Mouse (Mus musculus) midbrain, embryonic 14.5 days (tissue): ENCODE results near the gene Art1. TPM values are rescaled to one million over a fixed set of nuclear protein-coding genes. Genes with fewer than 3 reads are reported as not detected.
A peak's percentile ranks its signal among the peaks of the same experiment; 100 is the strongest.

Source experiments
- ATAC-seq: fragments of 200-750 bp; cut with Nextera tagmentation; 2 replicates; pipeline ENCODE4 v1.8.0; 2017; ENCODE audit warnings: moderate number of reproducible peaks, moderate library complexity; ENCODE audit not compliant: low FRiP score, low TSS enrichment
- DNase-seq: peaks from one replicate; pipeline ENCODE4 v3.0.0-alpha.2; 2015
- H3K27ac ChIP-seq: fragments of 300-500 bp; sonication (generic); replicated peaks from 2 replicates; pipeline ENCODE4 v1.5.1; 2014; ENCODE audit warnings: mild to moderate bottlenecking, low read depth, low read length, moderate library complexity
- H3K27me3 ChIP-seq: fragments of 300-500 bp; sonication (generic); 2 replicates; pipeline ENCODE4 v1.6.1; 2014; ENCODE audit warnings: low read length, control low read depth, mixed read lengths; ENCODE audit not compliant: control insufficient read depth, insufficient read depth
- H3K36me3 ChIP-seq: fragments of 300-500 bp; sonication (generic); 2 replicates; pipeline ENCODE4 v1.6.1; 2014; ENCODE audit warnings: low read length, control low read depth; ENCODE audit not compliant: control insufficient read depth, insufficient read depth
- H3K4me1 ChIP-seq: fragments of 300-500 bp; sonication (generic); 2 replicates; pipeline ENCODE4 v1.6.1; 2014; ENCODE audit warnings: mild to moderate bottlenecking, antibody characterized with exemption, low read length, control low read depth; ENCODE audit not compliant: control insufficient read depth, insufficient read depth
- H3K4me2 ChIP-seq: fragments of 300-500 bp; sonication (generic); 2 replicates; pipeline ENCODE4 v1.6.1; 2014; ENCODE audit warnings: mild to moderate bottlenecking, low read length, moderate library complexity
- H3K4me3 ChIP-seq: fragments of 300-500 bp; sonication (generic); replicated peaks from 2 replicates; pipeline ENCODE4 v1.5.1; 2014; ENCODE audit warnings: low read depth, low read length
- H3K9ac ChIP-seq: fragments of 300-500 bp; sonication (generic); replicated peaks from 2 replicates; pipeline ENCODE4 v1.6.1; 2014; ENCODE audit warnings: mild to moderate bottlenecking, low read length, moderate library complexity
- H3K9me3 ChIP-seq: fragments of 300-500 bp; sonication (generic); 2 replicates; pipeline ENCODE4 v1.6.1; 2016; ENCODE audit warnings: low read length, control low read depth, mixed read lengths; ENCODE audit not compliant: control insufficient read depth
- WGBS: fragments of 180-500 bp; shearing (Covaris S2); extraction: QIAGEN DNeasy Blood & Tissue Kit; methylation state at CpG from one replicate; pipeline ENCODE4 v1.1.7; 2014; 5-methylcytosine and 5-hydroxymethylcytosine counted together
- polyA plus RNA-seq: library from polyadenylated mRNA; unstranded; fragments of >200 nt; fragmentation: Nextera tagmentation; extraction: Ambion mirVana; gene quantifications from 2 replicates; pipeline ENCODE4 v1.2.1, GENCODE M21; 2014

Gene Art1
- polyA plus RNA-seq, 1 experiment from 2014 or later = 0.39 TPM

DNA sequence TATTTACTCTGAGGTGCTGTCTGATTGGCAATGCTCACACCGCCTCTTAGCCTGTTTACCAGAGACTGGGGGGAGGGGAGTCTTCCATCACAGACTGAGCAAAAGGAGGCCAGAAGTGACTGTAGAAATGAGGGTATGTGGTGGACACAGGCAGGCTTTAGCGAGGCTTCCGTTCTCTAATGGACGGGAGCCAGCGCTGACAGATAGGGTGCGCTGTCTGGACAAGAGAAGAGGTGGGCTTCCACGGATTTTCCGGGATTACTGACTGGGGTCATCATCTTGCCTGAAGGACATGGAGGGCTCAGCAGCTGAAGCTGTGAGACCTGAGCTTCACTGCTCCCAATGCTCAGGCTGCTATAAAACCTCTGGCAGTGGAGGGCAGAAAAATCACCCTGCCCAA, 698 bp downstream of the Art1 start:
- Histone ChIP-seq H3K36me3 (no peaks in the 10 kb centered on the region), H3K4me3 (no peak overlapping the region), H3K27me3 (no peaks in the 10 kb centered on the region), H3K4me1 (peaks cover 9% of the 10 kb centered on the region), H3K9me3 (no peaks in the 10 kb centered on the region), H3K27ac (no peak overlapping the region), H3K4me2 (no peak overlapping the region), H3K9ac (no peak overlapping the region)
- WGBS = 33% methylated on average over 8 of the region's 8 CpGs
- DNase-seq (peak; percentile 6), ATAC-seq (no peak)

DNA sequence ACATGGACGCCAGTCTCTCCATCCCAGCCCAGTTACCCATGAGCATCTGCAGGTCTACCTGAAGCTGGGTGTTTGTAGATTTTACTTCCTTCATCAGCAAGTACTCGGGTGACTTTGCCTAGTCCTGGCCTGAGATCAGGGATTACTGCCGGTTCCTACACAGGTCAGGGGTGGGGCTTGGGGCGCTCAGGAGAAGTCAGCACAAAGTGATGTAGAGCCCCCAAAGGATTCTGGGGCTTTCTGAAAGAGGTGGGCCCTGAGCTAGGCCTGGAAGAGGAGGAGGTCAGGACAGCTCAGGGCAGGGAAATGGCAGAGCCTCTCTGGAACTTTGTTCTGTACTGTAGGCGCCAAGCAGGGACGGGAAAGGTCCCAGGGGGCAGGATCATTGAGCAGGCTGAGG, 1.2 kb downstream of the Art1 start:
- H3K4me2 ChIP-seq = no peak overlapping the region
- H3K27ac ChIP-seq = no peak overlapping the region
- ATAC-seq (no peak), DNase-seq (no peak)
- WGBS = 43% methylated on average over 6 of the region's 6 CpGs
- H3K9ac ChIP-seq = no peak overlapping the region
- no peaks in the 10 kb centered on the region for H3K27me3 ChIP-seq
- no peak overlapping the region for H3K4me3 ChIP-seq
- no peaks in the 10 kb centered on the region for H3K9me3 ChIP-seq
- peaks cover 9% of the 10 kb centered on the region for H3K4me1 ChIP-seq
- H3K36me3 ChIP-seq = no peaks in the 10 kb centered on the region

DNA sequence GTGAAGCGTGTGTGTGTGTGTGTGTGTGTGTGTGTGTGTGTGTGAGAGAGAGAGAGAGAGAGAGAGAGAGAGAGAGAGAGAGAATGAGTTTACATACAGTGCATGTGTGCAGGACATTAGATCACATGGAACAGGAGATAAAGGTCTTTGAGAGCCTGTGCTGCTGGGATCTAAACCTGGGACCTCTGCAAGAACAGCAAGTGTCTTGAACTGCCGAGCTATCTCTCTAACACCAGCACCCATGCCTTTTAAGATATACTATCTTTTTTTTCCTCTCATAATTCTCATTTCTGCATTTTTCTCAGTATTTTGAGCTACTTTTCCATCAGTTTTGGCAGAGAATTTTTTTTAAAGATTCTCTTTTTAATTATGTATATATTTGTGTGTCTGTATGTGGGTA, 2.0 kb downstream of the Art1 start:
- Histone ChIP-seq H3K4me3 (no peak overlapping the region), H3K4me1 (peaks cover 9% of the 10 kb centered on the region), H3K9me3 (no peaks in the 10 kb centered on the region), H3K9ac (no peak overlapping the region), H3K36me3 (no peaks in the 10 kb centered on the region), H3K4me2 (no peak overlapping the region), H3K27ac (no peak overlapping the region), H3K27me3 (no peaks in the 10 kb centered on the region)
- 98% methylated on average over 2 of the region's 2 CpGs for WGBS
- no peak for ATAC-seq
- no peak for DNase-seq

DNA sequence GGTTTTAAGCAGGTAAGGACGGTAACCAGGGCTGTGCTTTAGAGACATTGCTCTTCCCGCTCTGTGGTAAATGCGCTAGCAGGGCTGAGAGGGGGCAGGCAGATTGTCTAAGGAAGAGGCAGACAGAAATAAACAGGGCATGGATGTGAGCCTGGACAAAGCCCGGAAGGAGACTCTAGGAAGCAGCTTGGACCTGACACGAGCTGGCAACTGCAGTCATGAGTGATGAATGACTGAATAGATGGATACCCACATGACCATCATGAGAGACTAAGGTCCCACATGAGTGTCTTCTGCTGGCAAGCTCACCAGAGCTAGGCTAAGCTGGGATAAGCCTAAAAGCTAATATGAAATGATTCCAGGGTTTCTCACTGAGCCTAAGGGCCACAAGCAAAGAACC, 2.6 kb downstream of the Art1 start:
- no peak for DNase-seq

DNA sequence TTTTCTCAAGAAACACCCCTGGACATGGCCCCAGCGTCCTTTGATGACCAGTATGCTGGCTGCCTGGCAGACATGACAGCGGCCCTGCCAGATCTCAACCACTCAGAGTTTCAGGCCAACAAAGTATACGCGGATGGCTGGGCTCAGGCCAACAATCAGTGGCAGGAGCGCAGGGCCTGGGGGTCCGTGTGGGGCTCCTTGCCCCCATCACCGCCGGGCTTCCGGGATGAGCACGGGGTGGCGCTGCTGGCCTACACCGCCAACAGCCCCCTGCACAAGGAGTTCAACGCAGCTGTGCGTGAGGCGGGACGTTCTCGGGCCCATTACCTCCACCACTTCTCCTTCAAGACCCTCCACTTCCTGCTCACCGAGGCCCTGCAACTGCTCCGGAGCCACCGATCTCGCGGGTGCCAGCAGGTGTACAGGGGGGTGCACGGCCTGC, 5.2 kb downstream of the Art1 start:
- Histone ChIP-seq H3K9ac (no peak overlapping the region; the same call in 1 of the 2 replicates), H3K4me2 (peak overlapping the region; percentile 44), H3K27ac (no peak overlapping the region), H3K4me3 (peak overlapping the region; percentile 12; the same call in 1 of the 2 replicates), H3K36me3 (no peaks in the 10 kb centered on the region), H3K4me1 (no peaks in the 10 kb centered on the region), H3K9me3 (no peaks in the 10 kb centered on the region), H3K27me3 (no peaks in the 10 kb centered on the region)
- ATAC-seq (no peak; the same call in 1 of the 2 replicates), DNase-seq (peak; percentile 8)
- 32% methylated on average over 23 of the region's 23 CpGs for WGBS

More for the DNA sequence above, 2.6 kb downstream of the Art1 start:
- Histone ChIP-seq H3K36me3 (no peaks in the 10 kb centered on the region), H3K9me3 (no peaks in the 10 kb centered on the region), H3K9ac (no peak overlapping the region), H3K4me2 (no peak overlapping the region), H3K4me3 (no peak overlapping the region), H3K27ac (no peak overlapping the region), H3K27me3 (no peaks in the 10 kb centered on the region), H3K4me1 (peaks cover 9% of the 10 kb centered on the region)
- WGBS = 83% methylated on average over 5 of the region's 5 CpGs
- no peak for ATAC-seq

DNA sequence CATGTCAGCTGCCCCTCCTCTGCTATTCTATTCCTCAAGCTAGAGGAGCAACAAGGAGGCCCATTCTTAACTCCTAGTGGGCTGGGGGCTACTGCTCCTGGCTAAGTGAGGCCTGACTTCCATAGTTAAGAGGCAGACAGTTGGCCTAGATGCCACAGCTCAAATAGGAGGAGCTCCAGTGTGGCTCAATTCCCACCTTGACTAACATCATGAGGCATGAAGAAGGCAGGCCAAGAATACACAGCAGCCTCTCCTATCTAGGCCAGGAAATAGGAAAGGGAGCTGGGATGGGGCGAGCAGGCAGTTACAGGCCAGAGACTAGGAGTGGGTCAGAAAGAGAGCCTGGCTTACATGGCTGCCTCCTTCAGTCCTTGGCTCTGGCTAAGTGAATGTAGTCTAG, 6.7 kb downstream of the Art1 start:
- Histone ChIP-seq H3K4me1 (no peaks in the 10 kb centered on the region), H3K27me3 (no peaks in the 10 kb centered on the region), H3K27ac (no peak overlapping the region), H3K36me3 (no peaks in the 10 kb centered on the region), H3K9ac (no peak overlapping the region), H3K4me2 (no peak overlapping the region), H3K9me3 (no peaks in the 10 kb centered on the region), H3K4me3 (no peak overlapping the region)
- DNase-seq (no peak), ATAC-seq (no peak)
- 90% methylated on average over 1 of the region's 1 CpGs for WGBS

DNA sequence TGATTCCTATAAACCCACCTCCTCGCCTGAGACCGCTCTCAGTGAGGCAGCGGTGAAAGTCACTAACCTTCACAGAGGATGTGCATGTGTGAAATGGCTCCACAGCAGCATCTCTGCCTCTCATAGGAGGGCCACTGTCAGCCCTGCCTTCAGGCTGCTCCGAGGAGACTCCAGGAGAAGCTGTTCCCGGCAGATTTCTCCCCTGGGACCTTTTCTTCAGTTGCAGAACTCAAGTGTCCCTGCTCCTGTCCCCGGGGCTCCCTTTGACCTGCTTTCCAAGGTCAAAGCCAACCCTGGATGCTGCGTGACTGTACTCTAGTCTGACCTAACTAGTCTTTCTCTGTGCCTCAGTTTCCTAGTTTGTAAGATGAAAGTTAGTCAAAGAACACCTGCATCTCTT, 7.6 kb downstream of the Art1 start, which contains the start of gene Art5:
Gene Art5, minus strand, starts transcription at position 319 of the 400 bp plus-strand sequence.
- Histone ChIP-seq H3K9me3 (no peaks in the 10 kb centered on the region), H3K27ac (no peak within 1 kb of the TSS), H3K36me3 (no peaks in the 10 kb centered on the region), H3K4me3 (no peak within 1 kb of the TSS), H3K9ac (no peak within 1 kb of the TSS), H3K4me2 (no peak within 1 kb of the TSS), H3K27me3 (no peaks in the 10 kb centered on the region), H3K4me1 (no peaks in the 10 kb centered on the region)
- 78% methylated on average over 7 of the region's 7 CpGs for WGBS
- no peak for ATAC-seq
- DNase-seq = no peak

DNA sequence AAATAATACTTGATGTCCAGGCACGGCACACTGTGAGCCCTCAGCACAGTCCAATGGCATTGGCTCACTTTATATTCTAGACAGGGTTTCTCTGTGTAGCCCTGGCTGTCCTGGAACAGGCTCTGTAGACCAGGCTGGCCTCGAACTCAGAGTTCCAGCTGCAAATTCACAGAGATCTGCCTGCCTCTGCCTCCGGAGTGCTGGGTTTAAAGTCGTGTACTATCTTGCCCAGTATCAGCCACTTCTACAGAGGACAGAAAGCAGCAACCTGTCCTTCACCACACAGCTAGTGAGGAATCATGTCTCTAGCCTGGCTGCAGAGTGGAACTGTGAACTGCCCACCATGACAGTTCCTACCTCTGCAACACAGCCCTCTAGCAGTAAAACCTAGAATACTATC, 8.2 kb downstream of the Art1 start:
- H3K9ac ChIP-seq = no peak overlapping the region
- no peak for ATAC-seq
- 91% methylated on average over 4 of the region's 4 CpGs for WGBS
- no peaks in the 10 kb centered on the region for H3K4me1 ChIP-seq
- no peak overlapping the region for H3K4me2 ChIP-seq
- DNase-seq = no peak
- no peaks in the 10 kb centered on the region for H3K9me3 ChIP-seq
- no peaks in the 10 kb centered on the region for H3K27me3 ChIP-seq
- H3K27ac ChIP-seq = no peak overlapping the region
- no peak overlapping the region for H3K4me3 ChIP-seq
- H3K36me3 ChIP-seq = no peaks in the 10 kb centered on the region

DNA sequence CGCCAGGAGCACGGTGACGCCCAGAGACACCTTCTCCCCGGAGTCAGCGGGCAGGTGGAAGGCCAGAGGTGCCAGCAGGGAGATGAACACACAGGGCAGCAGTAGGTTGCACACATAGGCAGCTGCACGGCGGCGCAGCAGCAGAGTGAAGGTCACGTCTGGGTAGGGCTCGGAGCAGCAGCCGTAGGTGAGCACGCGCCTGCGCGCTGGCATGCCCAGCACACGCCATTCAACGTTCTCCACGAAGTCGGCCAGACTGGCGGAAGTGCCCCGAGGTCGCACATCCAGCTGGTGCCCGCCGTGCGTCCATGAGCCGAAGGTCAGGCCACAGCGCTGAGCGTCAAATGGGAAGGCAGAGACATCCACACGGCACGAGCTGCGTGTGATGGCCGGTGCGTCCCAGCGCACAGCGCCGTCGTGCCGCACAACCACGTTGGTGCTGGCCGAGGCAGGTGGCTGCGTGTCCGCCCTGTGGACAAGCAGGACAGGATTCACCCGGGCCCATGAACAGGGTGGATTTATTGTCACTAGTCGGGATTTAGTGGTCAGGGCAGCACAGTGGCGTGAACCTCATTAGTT, 11.7 kb downstream of the Art1 start:
- no peak overlapping the region for H3K4me2 ChIP-seq
- H3K27ac ChIP-seq = no peak overlapping the region
- no peak overlapping the region for H3K4me3 ChIP-seq
- ATAC-seq = no peak
- no peaks in the 10 kb centered on the region for H3K4me1 ChIP-seq
- 83% methylated on average over 45 of the region's 45 CpGs for WGBS
- no peaks in the 10 kb centered on the region for H3K27me3 ChIP-seq
- DNase-seq = no peak
- no peaks in the 10 kb centered on the region for H3K36me3 ChIP-seq
- H3K9me3 ChIP-seq = no peaks in the 10 kb centered on the region
- no peak overlapping the region for H3K9ac ChIP-seq
